Mouse (Mus musculus) gastrocnemius, postnatal 14 days (tissue): ENCODE results near the gene Ddb1. TPM values are rescaled to one million over a fixed set of nuclear protein-coding genes. Genes with fewer than 3 reads are reported as not detected.
A peak's percentile ranks its signal among the peaks of the same experiment; 100 is the strongest.

Experiments
- DNase-seq: peaks from one replicate; pipeline ENCODE4 v3.0.0; 2021; ENCODE audit warnings: mixed read lengths
- intact Hi-C: fragments of 180-260 bp; cut with DNase I; formaldehyde crosslinking; loops from one replicate; pipeline ENCODE4 v1.15.1; 2025; ENCODE audit warnings: low total_unique reads
- total RNA-seq, 2 experiments: library from RNA; stranded (reverse); gene quantifications; 2 replicates each; pipeline ENCODE4 v1.2.3; 2021

Gene Ddb1
- total RNA-seq, 2 experiments from 2014 or later: 143 to 164 TPM

- intact Hi-C loops: no loop called here
- DNase-seq: no peak
Observed at GRCm38 (mm10) chr19:10587231-10587630, 17.9 kb upstream of the Ddb1 start.

GRCm38 (mm10) chr19:10589127-10589857, 15.8 kb upstream of the Ddb1 start:
- intact Hi-C loops: no loop called here
- DNase-seq: no peak

GRCm38 (mm10) chr19:10590301-10590700, 14.8 kb upstream of the Ddb1 start:
- intact Hi-C loops: no loop called here
- DNase-seq: no peak

- DNase-seq: no peak
- intact Hi-C loops: no loop called here
Observed at GRCm38 (mm10) chr19:10591659-10592377, 13.3 kb upstream of the Ddb1 start.

GRCm38 (mm10) chr19:10598188-10598587, 6.9 kb upstream of the Ddb1 start:
- DNase-seq: no peak
- intact Hi-C loops: loop anchor here (5.0 kb wide), 1 partner anchor 36 kb away; no protein-coding TSS in a partner anchor

GRCm38 (mm10) chr19:10599648-10600047, 5.5 kb upstream of the Ddb1 start:
- intact Hi-C loops: loop anchor here (5.0 kb wide), 1 partner anchor 37 kb away; no protein-coding TSS in a partner anchor
- no peak for DNase-seq

- intact Hi-C loops: no loop called here
- DNase-seq: no peak
Observed at GRCm38 (mm10) chr19:10602247-10602769, 2.8 kb upstream of the Ddb1 start.

- intact Hi-C loops: no loop called here
- peak; percentile 88 for DNase-seq
Observed at GRCm38 (mm10) chr19:10602787-10603186, 2.3 kb upstream of the Ddb1 start.

- no peak for DNase-seq
- intact Hi-C loops: no loop called here
Observed at GRCm38 (mm10) chr19:10603660-10604523, 1.2 kb upstream of the Ddb1 start.

GRCm38 (mm10) chr19:10604534-10604933, 593 bp upstream of the Ddb1 start:
- DNase-seq: no peak
- intact Hi-C loops: no loop called here

GRCm38 (mm10) chr19:10605901-10606622, 935 bp downstream of the Ddb1 start:
- intact Hi-C loops: no loop called here

GRCm38 (mm10) chr19:10608573-10609240, 3.6 kb downstream of the Ddb1 start:
- intact Hi-C loops: no loop called here
- no peak for DNase-seq

More at GRCm38 (mm10) chr19:10605901-10606622, 935 bp downstream of the Ddb1 start:
- DNase-seq: no peak

GRCm38 (mm10) chr19:10634106-10634871, 29.2 kb downstream of the Ddb1 start, which contains the start of gene Vwce:
Gene Vwce, plus strand, starts transcription at chr19:10634213.
- intact Hi-C loops: no loop called here
- DNase-seq: peak; percentile 29

- peak; percentile 58 for DNase-seq
- intact Hi-C loops: no loop called here
Observed at GRCm38 (mm10) chr19:10634872-10635318, 29.8 kb downstream of the Ddb1 start.

- no peak for DNase-seq
- intact Hi-C loops: no loop called here
Observed at GRCm38 (mm10) chr19:10637840-10638239, 32.7 kb downstream of the Ddb1 start.

- intact Hi-C loops: no loop called here
- DNase-seq: no peak
Observed at GRCm38 (mm10) chr19:10640080-10640479, 35.0 kb downstream of the Ddb1 start.

- DNase-seq: no peak
- intact Hi-C loops: no loop called here
Observed at GRCm38 (mm10) chr19:10640589-10641378, 35.7 kb downstream of the Ddb1 start.
